Mouse (Mus musculus) liver, adult 2 months (tissue): Measurements from ENCODE around the gene Dpep2nb.

Experiments
- CTCF ChIP-seq: fragments of 200-500 bp; IDR thresholded peaks from 2 replicates; pipeline ENCODE4 v1.5.1; 2011; ENCODE audit warnings: low read depth, low read length, control low read depth
- POLR2A ChIP-seq: fragments of 200-500 bp; IDR thresholded peaks from 2 replicates; pipeline ENCODE4 v1.6.1; 2011; ENCODE audit warnings: low read length, control low read depth; ENCODE audit not compliant: insufficient read depth; ENCODE audit errors: extremely low read depth

DNA sequence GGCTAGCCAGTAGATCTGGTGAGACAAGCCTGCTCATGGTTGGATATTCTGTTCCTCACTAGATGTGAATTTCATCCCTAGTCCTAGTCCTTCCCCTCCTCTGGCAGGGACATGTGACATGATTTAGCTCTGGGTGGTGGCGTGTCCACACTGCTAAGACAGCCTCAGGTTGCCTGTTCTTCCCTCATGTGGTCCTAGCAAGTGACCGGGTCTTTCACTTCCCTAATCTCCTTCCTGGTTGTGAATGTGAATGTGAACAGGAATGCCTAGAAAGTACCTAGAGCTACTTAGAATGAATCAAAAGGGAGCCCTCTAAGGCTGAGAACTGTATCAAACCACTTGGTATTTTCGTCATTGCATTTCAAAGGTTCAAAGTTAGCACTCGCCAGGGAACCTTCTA is 33.8 kb upstream of the Dpep2nb start:
- TF ChIP-seq CTCF (no peak), POLR2A (no peak)
